Mouse (Mus musculus) 3T3-L1 (cell line): Measurements from ENCODE around the gene Cacna2d1.

Experiments
- DNase-seq: peaks from one replicate; pipeline ENCODE4 v3.0.0-alpha.2; 2015; ENCODE audit warnings: low read depth, low spot score

Cacna2d1 gene

GRCm38 (mm10) chr5:16155375-16156284 is 221.1 kb downstream of the Cacna2d1 start:
- DNase-seq: no peak

GRCm38 (mm10) chr5:16163270-16163669 is 228.8 kb downstream of the Cacna2d1 start:
- no peak for DNase-seq

GRCm38 (mm10) chr5:16166117-16166867 is 231.8 kb downstream of the Cacna2d1 start:
- no peak for DNase-seq

- DNase-seq: no peak
These were observed 232.4 kb downstream of the Cacna2d1 start for GRCm38 (mm10) chr5:16166868-16167267.

- no peak for DNase-seq
These were observed 246.6 kb downstream of the Cacna2d1 start for GRCm38 (mm10) chr5:16181041-16181440.

GRCm38 (mm10) chr5:16184064-16184463 is 249.6 kb downstream of the Cacna2d1 start:
- peak; percentile 66 for DNase-seq

- peak; percentile 5 for DNase-seq
These were observed 253.4 kb downstream of the Cacna2d1 start for GRCm38 (mm10) chr5:16187931-16188330.

- DNase-seq: no peak
These were observed 255.4 kb downstream of the Cacna2d1 start for GRCm38 (mm10) chr5:16189878-16190277.

GRCm38 (mm10) chr5:16191165-16191564 is 256.7 kb downstream of the Cacna2d1 start:
- DNase-seq: no peak

GRCm38 (mm10) chr5:16199816-16200215 is 265.3 kb downstream of the Cacna2d1 start:
- DNase-seq: peak; percentile 61

GRCm38 (mm10) chr5:16221960-16222359 is 287.5 kb downstream of the Cacna2d1 start:
- DNase-seq: no peak

- DNase-seq: no peak
These were observed 290.9 kb downstream of the Cacna2d1 start for GRCm38 (mm10) chr5:16225359-16225758.

GRCm38 (mm10) chr5:16229384-16229783 is 294.9 kb downstream of the Cacna2d1 start:
- DNase-seq: no peak

- DNase-seq: no peak
These were observed 297.0 kb downstream of the Cacna2d1 start for GRCm38 (mm10) chr5:16231477-16231876.

- no peak for DNase-seq
These were observed 300.4 kb downstream of the Cacna2d1 start for GRCm38 (mm10) chr5:16234891-16235290.

- DNase-seq: no peak
These were observed 301.4 kb downstream of the Cacna2d1 start for GRCm38 (mm10) chr5:16235864-16236263.

GRCm38 (mm10) chr5:16236608-16237007 is 302.1 kb downstream of the Cacna2d1 start:
- no peak for DNase-seq

- no peak for DNase-seq
These were observed 303.5 kb downstream of the Cacna2d1 start for GRCm38 (mm10) chr5:16237972-16238371.

- no peak for DNase-seq
These were observed 305.8 kb downstream of the Cacna2d1 start for GRCm38 (mm10) chr5:16240255-16240654.

- DNase-seq: no peak
These were observed 309.1 kb downstream of the Cacna2d1 start for GRCm38 (mm10) chr5:16243599-16243998.

GRCm38 (mm10) chr5:16252738-16253513 is 318.4 kb downstream of the Cacna2d1 start:
- DNase-seq: no peak

GRCm38 (mm10) chr5:16253768-16254167 is 319.3 kb downstream of the Cacna2d1 start:
- DNase-seq: no peak
